Mouse (Mus musculus) bone marrow, adult 2 months (tissue): ENCODE results near the gene Robo3. TPM values are rescaled to one million over a fixed set of nuclear protein-coding genes. Genes with fewer than 3 reads are reported as not detected.

Experiments
- H3K27ac ChIP-seq: fragments of 200-500 bp; 2 replicates; pipeline ENCODE4 v1.5.1; 2012; ENCODE audit warnings: low read depth, mild to moderate bottlenecking, control low read depth, inconsistent platforms, low read length; ENCODE audit not compliant: control insufficient read depth, poor library complexity, insufficient read depth
- H3K4me1 ChIP-seq: fragments of 200-500 bp; 2 replicates; pipeline ENCODE4 v1.6.1; 2011; ENCODE audit warnings: low read length; ENCODE audit not compliant: control insufficient read depth, insufficient read depth
- H3K4me3 ChIP-seq: fragments of 200-500 bp; replicated peaks from 2 replicates; pipeline ENCODE3; 2011; ENCODE audit warnings: mild to moderate bottlenecking, low read depth, low read length, control low read depth; ENCODE audit not compliant: control insufficient read depth
- CTCF ChIP-seq: fragments of 200-500 bp; IDR thresholded peaks from 2 replicates; pipeline ENCODE4 v1.5.1; 2011; ENCODE audit warnings: low read length, control low read depth; ENCODE audit not compliant: control insufficient read depth, insufficient read depth
- POLR2A ChIP-seq: fragments of 200-500 bp; IDR thresholded peaks from 2 replicates; pipeline ENCODE4 v1.6.1; 2011; ENCODE audit warnings: low read depth, mild to moderate bottlenecking, control low read depth, low read length, borderline replicate concordance; ENCODE audit not compliant: control insufficient read depth
- WGBS: fragments of 180-500 bp; shearing (Covaris S2); methylation state at CpG from one replicate; pipeline ENCODE4 v1.1.7; 2018; 5-methylcytosine and 5-hydroxymethylcytosine counted together
- polyA plus RNA-seq: library from polyadenylated mRNA; stranded (reverse); fragments of >200 nt; gene quantifications from 2 replicates; pipeline ENCODE4 v1.2.4, GENCODE M21; 2011; ENCODE audit warnings: low replicate concordance; ENCODE audit not compliant: missing spikeins, insufficient read depth, insufficient read length

Gene Robo3
- polyA plus RNA-seq, 1 experiment: 10.8 TPM

DNA sequence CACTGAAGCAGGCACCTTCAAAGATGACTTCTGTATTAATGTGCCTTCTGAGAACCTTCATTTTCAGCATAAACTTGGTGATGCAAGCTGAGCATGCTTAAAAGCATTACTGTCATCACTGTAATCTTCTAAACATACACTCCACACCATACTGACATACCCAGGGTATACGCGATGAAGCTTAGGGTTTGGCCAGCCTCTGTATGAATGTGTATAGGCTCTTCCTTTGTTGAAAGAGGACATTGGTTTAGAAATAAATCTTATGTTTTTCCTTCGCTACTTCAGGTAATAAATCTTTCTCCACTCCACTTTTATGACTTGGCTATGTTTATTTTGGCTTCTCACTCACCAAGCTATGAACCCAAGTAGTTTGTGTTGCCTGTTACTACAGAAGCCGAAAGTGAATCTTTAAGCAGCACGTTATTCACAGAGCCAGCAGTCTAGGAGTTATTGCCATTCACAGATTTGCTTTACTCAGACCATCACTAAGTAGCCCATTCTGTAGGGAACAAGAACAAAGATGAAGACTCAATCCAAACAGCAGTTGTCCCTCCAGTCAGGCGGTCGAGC lies 61.7 kb downstream of the Robo3 start:
- no peak overlapping the region for H3K4me3 ChIP-seq
- TF ChIP-seq POLR2A: no peak
- TF ChIP-seq CTCF: no peak
- no peaks in the 10 kb centered on the region for H3K4me1 ChIP-seq
- no peak overlapping the region for H3K27ac ChIP-seq
- WGBS: 84% methylated on average over 7 of the region's 7 CpGs

DNA sequence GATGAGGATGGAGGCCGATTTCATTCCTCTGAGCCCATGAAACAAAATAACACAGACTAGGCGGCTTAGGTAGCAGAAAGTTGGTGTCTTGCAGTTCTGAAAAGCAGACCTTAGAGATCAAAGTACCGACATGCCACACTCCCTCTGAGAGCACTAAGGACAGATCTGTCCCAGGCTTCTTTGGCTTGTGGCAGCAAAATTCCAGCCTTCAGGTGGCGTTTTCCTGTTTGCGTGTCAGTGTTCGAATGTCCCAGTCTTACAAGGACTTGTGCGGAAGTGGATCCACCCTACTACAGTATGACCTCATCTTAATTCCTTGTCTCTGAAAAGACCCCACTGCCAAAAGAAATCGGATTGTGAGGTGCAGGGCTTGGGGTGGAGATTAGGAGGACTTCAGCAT lies 64.2 kb downstream of the Robo3 start:
- 83% methylated on average over 8 of the region's 8 CpGs for WGBS
- TF ChIP-seq CTCF: no peak
- no peak for TF ChIP-seq POLR2A
- H3K4me1 ChIP-seq: no peaks in the 10 kb centered on the region
- H3K27ac ChIP-seq: no peak overlapping the region
- H3K4me3 ChIP-seq: no peak overlapping the region

DNA sequence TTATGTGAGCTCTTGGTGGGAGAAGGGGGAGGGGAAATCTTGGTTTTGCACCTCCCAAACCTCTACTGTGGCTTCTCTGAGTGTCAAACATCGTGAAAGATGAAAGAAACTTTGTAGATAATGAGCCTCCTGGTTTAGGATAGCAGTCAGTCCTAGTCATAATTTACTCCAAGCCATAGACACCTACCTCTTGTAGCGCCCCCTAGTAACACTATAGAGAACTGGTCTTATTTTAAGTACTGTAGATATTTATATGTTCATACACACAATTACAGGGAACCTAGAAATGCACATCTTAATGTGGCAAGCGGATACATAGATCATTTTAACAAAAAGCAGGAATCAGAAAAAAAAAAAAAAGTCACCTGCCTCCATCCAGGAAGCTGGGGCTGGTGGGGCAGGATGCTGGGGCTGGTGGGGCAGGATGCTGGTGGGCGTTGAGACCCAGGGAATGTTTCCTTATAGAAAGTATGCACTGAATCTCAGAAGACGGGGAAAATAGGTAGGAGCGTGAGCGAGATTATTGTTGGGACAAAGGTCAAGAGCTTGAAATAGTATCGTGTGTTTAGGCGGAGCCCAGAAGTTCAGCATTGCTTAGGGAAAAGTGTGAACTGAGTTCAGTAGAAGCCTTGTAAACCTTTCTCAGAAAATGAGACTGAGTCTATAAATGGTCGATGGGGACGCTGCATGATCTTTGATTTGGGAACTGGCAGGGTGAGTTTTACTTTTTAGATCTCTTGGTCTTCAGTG lies 64.8 kb downstream of the Robo3 start:
- Histone ChIP-seq H3K27ac (no peak overlapping the region), H3K4me3 (no peak overlapping the region), H3K4me1 (no peaks in the 10 kb centered on the region)
- WGBS: 75% methylated on average over 11 of the region's 11 CpGs
- no peak for TF ChIP-seq POLR2A
- TF ChIP-seq CTCF: no peak

DNA sequence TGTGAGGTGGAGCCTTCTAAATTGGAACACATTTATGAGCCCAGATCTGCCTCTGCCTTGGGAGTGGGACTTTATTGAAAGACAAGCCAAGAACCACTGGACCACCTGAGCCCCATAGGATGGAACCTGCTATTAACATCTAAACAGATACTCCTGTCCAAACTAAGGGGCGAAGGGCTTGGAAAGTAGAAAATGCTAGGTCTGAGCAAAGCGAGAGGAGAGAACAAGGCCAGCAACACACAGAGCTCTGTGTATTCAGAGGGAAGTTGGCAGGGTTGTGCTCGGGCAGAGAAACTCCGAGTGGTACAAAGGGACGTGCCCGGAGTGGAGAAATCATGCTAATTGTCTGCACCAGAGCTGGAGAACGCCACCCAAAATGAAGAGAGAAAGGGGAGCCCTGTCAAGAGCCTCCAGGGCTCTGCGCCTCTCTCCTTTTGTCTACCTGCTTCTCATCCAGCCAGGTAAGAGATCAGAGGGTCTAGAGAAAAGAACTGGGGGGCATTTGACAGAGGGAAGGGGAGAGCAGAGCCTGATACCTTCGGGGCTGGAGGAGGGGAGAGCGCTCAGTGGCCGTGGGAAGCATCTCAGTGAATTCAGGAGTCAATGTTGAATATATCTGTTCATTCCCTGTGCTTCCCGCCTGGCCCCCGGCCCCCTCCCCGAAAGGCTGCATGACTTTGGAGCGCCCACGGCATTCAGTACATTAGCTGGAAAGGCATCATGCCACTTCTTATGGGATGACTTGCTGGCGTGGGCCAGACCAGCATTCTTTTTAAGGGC lies 65.6 kb downstream of the Robo3 start, which contains the start of gene Hepacam:
TSS of gene Hepacam (plus strand) at position 51 of the 780 bp plus-strand sequence.
- H3K27ac ChIP-seq: no peak within 1 kb of the TSS
- no peaks in the 10 kb centered on the region for H3K4me1 ChIP-seq
- no peak within 1 kb of the TSS for H3K4me3 ChIP-seq
- TF ChIP-seq POLR2A (no peak), CTCF (no peak)
- WGBS: 89% methylated on average over 17 of the region's 17 CpGs

DNA sequence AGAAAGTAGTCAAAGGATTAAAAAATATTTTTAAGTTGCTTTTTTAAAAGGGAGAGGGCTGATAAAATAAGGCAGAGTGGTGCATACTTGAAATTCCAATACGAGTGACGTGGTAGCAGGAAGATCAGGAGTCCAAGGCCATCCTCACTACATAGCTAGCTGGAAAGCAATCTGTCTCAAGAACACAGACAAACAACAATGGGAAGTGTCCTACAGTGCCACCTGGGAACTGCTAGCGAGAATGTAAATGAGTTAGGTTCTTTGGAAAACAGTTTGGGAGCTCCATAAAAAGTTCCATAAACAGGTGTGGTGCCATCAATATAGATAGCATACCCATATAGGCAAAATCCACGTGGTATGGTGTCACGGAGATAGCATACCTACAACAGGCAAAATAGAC lies 67.3 kb downstream of the Robo3 start:
- H3K4me3 ChIP-seq: no peak overlapping the region
- 72% methylated on average over 5 of the region's 5 CpGs for WGBS
- no peaks in the 10 kb centered on the region for H3K4me1 ChIP-seq
- TF ChIP-seq CTCF (no peak), POLR2A (no peak)
- H3K27ac ChIP-seq: no peak overlapping the region

Other genes starting within 250 kb of the Robo3 start
- gene Tmem218, start 225.0 kb downstream of the Robo3 start, polyA plus RNA-seq: 0.77 and 1.7 TPM in 2 replicates
- gene Slc37a2, start 177.5 kb downstream of the Robo3 start, polyA plus RNA-seq: 3.1 and 7.3 TPM in 2 replicates
- gene Ccdc15, start 84.8 kb downstream of the Robo3 start, polyA plus RNA-seq: 1.8 and 3.1 TPM in 2 replicates
- gene Hepacam, start 65.9 kb downstream of the Robo3 start, polyA plus RNA-seq: 0.67 TPM in 1 of 2 replicates, not detected in the other
- 4.8 and 9.6 TPM in 2 replicates for gene Robo4, start 31.3 kb downstream of the Robo3 start, polyA plus RNA-seq
- 11.2 and 29.1 TPM in 2 replicates for gene Msantd2, start 56.1 kb upstream of the Robo3 start, polyA plus RNA-seq
- 10.8 and 13.7 TPM in 2 replicates for gene Esam, start 94.8 kb upstream of the Robo3 start, polyA plus RNA-seq
- gene Vsig2, start 106.0 kb upstream of the Robo3 start, polyA plus RNA-seq: 4.0 and 12.2 TPM in 2 replicates
- gene Nrgn, start 119.7 kb upstream of the Robo3 start, polyA plus RNA-seq: 92.9 and 101 TPM in 2 replicates
- gene Siae, start 122.5 kb upstream of the Robo3 start, polyA plus RNA-seq: 1.9 and 7.2 TPM in 2 replicates
- gene Spa17, start 180.5 kb upstream of the Robo3 start, polyA plus RNA-seq: 1.4 and 3.7 TPM in 2 replicates
- gene Tbrg1, start 224.1 kb upstream of the Robo3 start, polyA plus RNA-seq: 17.4 and 49.2 TPM in 2 replicates
- not detected in 2 replicates for gene Panx3, start 236.0 kb upstream of the Robo3 start, polyA plus RNA-seq